Mouse (Mus musculus) heart, adult 2 months (tissue): Measurements from ENCODE around the gene Gm49384. TPM values are rescaled to one million over a fixed set of nuclear protein-coding genes. Genes with fewer than 3 reads are reported as not detected.
A peak's percentile ranks its signal among the peaks of the same experiment; 100 is the strongest.

Experiments
- DNase-seq, 2 experiments: peaks; one replicate each; pipeline ENCODE4 v3.0.0; 2021
- H3K27ac ChIP-seq: fragments of 200-600 bp; 2 replicates; pipeline ENCODE4 v1.8.1; 2022
- H3K27me3 ChIP-seq: fragments of 200-500 bp; 2 replicates; pipeline ENCODE4 v1.6.1; 2012; ENCODE audit warnings: mild to moderate bottlenecking, low read length, inconsistent platforms, mixed read lengths; ENCODE audit not compliant: control insufficient read depth, insufficient read depth
- H3K36me3 ChIP-seq: fragments of 200-500 bp; 2 replicates; pipeline ENCODE4 v1.6.1; 2012; ENCODE audit warnings: low read length, inconsistent platforms; ENCODE audit not compliant: control insufficient read depth, insufficient read depth
- H3K4me1 ChIP-seq: fragments of 200-500 bp; 2 replicates; pipeline ENCODE4 v1.6.1; 2011; ENCODE audit warnings: low read length; ENCODE audit not compliant: control insufficient read depth, insufficient read depth
- H3K4me3 ChIP-seq: fragments of 200-600 bp; 2 replicates; pipeline ENCODE4 v1.8.1; 2022
- H3K79me2 ChIP-seq: fragments of 200-500 bp; replicated peaks from 2 replicates; pipeline ENCODE4 v1.6.1; 2012; ENCODE audit warnings: mild to moderate bottlenecking, inconsistent platforms, low read length, moderate library complexity, mixed read lengths; ENCODE audit not compliant: control insufficient read depth, insufficient read depth
- H3K9ac ChIP-seq: fragments of 200-500 bp; 2 replicates; pipeline ENCODE4 v1.6.1; 2012; ENCODE audit warnings: low read depth, mild to moderate bottlenecking, control low read depth, inconsistent platforms, low read length, mixed read lengths
- CTCF ChIP-seq: fragments of 200-600 bp; IDR thresholded peaks from 2 replicates; pipeline ENCODE4 v1.8.1; 2022; ENCODE audit warnings: antibody characterized with exemption, mild to moderate bottlenecking, moderate library complexity
- EP300 ChIP-seq: fragments of 200-500 bp; IDR thresholded peaks from 2 replicates; pipeline ENCODE4 v1.6.1; 2011; ENCODE audit warnings: low read depth, low read length, control low read depth; ENCODE audit not compliant: insufficient read depth
- POLR2A ChIP-seq: fragments of 200-500 bp; IDR thresholded peaks from 2 replicates; pipeline ENCODE4 v1.6.1; 2011; ENCODE audit warnings: mild to moderate bottlenecking, low read depth, low read length, control low read depth; ENCODE audit not compliant: insufficient read depth
- WGBS: fragments of 180-500 bp; shearing (Covaris S2); methylation state at CpG from one replicate; pipeline ENCODE4 v1.1.7; 2018; 5-methylcytosine and 5-hydroxymethylcytosine counted together
- intact Hi-C: fragments of 180-260 bp; cut with DNase I; formaldehyde crosslinking; loops from one replicate; pipeline ENCODE4 v1.15.1; 2025
- polyA plus RNA-seq: library from polyadenylated mRNA; depleted of rRNA; stranded (reverse); fragments of >200 nt; gene quantifications from 2 replicates; pipeline ENCODE4 v1.2.3, GENCODE M21; 2012
- total RNA-seq, 2 experiments: library from RNA; stranded (reverse); gene quantifications; 2 replicates each; pipeline ENCODE4 v1.2.3; 2021

The Gm49384 gene
- total and polyA plus RNA-seq, 3 experiments, result 1.7 to 1.8 TPM; not detected in 1

DNA sequence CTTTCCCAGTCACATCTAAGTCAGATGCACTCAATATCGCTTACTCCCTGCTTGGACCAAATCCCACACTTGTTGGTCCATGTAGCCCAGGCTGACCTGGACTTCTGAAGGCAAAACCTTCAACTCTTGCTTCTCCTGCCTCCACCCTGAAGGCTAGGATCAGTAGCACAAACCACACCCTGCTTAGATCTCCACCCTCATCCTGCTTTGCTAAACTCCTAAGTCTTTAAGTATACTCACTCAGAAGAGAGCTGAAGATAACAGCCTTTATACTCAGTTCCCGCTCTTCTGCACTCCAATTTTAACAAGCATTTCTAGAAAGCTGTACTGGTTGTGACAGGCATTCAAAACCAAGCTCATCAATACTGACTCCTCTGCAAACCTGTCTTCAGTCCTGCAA lies 47.0 kb downstream of the Gm49384 start:
- 0 out of 2 replicates have a peak, but pooled peaks have one; percentile 26 for TF ChIP-seq POLR2A
- no peak for TF ChIP-seq CTCF
- TF ChIP-seq EP300, result no peak
- intact Hi-C loops, result no loop called here
- Histone ChIP-seq H3K4me1 (peaks cover 3% of the 10 kb centered on the region; the same call in 1 of the 2 replicates), H3K27ac (no peak overlapping the region), H3K36me3 (peaks cover 16% of the 10 kb centered on the region), H3K9ac (no peak overlapping the region), H3K27me3 (no peaks in the 10 kb centered on the region), H3K79me2 (no peaks in the 10 kb centered on the region), H3K4me3 (no peak overlapping the region)
- DNase-seq, result no peak
- 96% methylated on average over 2 of the region's 2 CpGs for WGBS

DNA sequence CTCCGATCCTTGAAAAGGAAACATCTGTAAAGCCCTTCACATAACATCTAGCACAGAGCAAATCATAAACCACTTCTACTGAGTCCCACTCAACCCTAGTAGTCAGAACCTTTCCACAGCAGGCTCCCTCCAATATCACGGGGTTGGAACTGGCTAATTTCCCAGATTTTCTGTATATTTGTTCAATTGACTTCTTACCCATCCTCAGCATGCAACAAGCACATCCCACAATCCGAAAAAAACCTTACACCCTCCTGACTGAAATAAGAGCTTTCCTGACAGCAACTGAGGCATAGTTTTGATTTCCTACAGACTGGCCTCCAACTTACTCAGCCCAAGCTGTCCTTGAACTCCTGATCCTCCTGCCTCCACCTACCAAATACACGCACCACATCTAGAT lies 47.6 kb downstream of the Gm49384 start:
- TF ChIP-seq EP300 (no peak), CTCF (no peak), POLR2A (no peak)
- intact Hi-C loops, result no loop called here
- no peak overlapping the region for H3K27ac ChIP-seq
- peaks cover 3% of the 10 kb centered on the region; the same call in 1 of the 2 replicates for H3K4me1 ChIP-seq
- no peaks in the 10 kb centered on the region for H3K79me2 ChIP-seq
- no peak for DNase-seq
- WGBS, result 85% methylated on average over 4 of the region's 4 CpGs
- no peaks in the 10 kb centered on the region for H3K27me3 ChIP-seq
- no peak overlapping the region for H3K4me3 ChIP-seq
- peaks cover 16% of the 10 kb centered on the region for H3K36me3 ChIP-seq
- no peak overlapping the region for H3K9ac ChIP-seq

DNA sequence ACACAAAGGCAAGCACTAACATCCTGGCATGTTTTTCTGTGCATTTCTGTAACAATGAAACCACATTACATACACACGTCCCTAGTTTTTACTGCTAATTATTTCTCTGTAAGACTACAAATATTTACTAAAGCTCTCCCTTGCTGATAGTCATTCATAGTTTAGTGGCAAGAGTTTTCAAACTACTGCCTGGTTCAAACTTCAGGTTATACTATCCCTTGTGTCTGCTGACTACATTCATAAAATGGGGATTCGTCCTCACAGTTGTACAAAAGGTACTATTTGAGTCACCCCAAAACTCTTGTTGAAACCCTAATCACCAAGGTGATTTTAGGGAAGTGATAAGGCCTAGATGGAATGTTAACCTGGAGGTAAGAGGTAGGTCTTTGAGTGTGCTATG lies 48.1 kb downstream of the Gm49384 start:
- intact Hi-C loops, result no loop called here
- no peak overlapping the region for H3K9ac ChIP-seq

DNA sequence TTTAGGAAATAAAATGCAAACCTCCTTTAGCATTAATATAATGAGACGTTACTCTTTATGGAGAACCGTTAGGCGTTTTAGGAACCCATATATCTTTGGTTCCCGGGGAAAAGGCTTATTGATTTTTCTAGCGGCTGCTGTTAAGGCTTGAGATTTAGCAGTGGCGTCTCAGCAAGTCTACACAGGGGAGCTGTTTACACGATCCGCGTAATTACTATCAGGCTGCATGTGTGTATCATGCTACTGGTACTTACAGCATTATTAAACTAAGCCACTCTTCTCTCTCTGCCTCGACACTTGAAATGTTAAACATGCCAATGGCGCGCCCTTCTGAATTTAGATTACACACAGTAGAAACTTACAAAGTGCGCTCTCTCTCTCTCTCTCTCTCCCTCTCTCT lies 54.0 kb downstream of the Gm49384 start:
- 82% methylated on average over 13 of the region's 13 CpGs for WGBS
- no peaks in the 10 kb centered on the region for H3K36me3 ChIP-seq
- no peaks in the 10 kb centered on the region for H3K79me2 ChIP-seq
- no peak overlapping the region for H3K9ac ChIP-seq
- intact Hi-C loops, result no loop called here
- no peaks in the 10 kb centered on the region for H3K27me3 ChIP-seq
- no peak overlapping the region for H3K4me3 ChIP-seq
- TF ChIP-seq EP300 (no peak), POLR2A (no peak), CTCF (no peak)
- no peak for DNase-seq
- H3K27ac ChIP-seq, result no peak overlapping the region
- no peaks in the 10 kb centered on the region for H3K4me1 ChIP-seq

More for the DNA sequence above, 48.1 kb downstream of the Gm49384 start:
- no peaks in the 10 kb centered on the region for H3K79me2 ChIP-seq
- 77% methylated on average over 2 of the region's 2 CpGs for WGBS
- H3K27me3 ChIP-seq, result no peaks in the 10 kb centered on the region
- peaks cover 16% of the 10 kb centered on the region for H3K36me3 ChIP-seq
- no peak overlapping the region for H3K4me3 ChIP-seq
- TF ChIP-seq CTCF (no peak), POLR2A (no peak), EP300 (no peak)
- no peak overlapping the region for H3K27ac ChIP-seq
- no peak for DNase-seq
- H3K4me1 ChIP-seq, result peaks cover 3% of the 10 kb centered on the region; the same call in 1 of the 2 replicates

DNA sequence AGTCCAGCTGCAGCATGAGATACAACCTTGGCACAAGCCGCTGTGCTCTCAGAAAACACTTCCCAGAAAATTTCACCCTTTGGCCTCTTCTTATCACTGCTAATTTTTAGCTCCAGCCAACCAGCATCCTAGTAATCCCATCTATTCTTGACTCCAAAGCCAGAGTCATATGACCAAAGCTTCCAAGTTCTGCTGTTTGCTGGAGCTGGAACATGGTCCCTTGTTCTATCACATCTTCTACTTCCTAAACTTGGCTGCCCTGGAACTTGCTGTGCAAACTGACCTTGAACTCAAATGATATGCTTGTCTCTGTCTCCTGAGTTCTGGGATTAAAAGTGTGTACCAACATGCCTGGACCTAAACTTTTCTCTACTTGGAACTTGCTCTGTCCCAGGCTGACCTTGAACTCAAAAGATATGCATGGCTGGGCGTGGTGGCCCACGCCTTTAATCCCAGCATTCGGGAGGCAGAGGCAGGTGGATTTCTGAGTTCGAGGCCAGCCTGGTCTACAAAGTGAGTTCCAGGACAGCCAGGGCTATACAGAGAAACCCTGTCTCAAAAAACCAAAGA lies 56.8 kb downstream of the Gm49384 start:
- no peak overlapping the region for H3K4me3 ChIP-seq
- H3K9ac ChIP-seq, result no peak overlapping the region
- TF ChIP-seq CTCF, result no peak
- TF ChIP-seq EP300, result no peak
- H3K36me3 ChIP-seq, result no peaks in the 10 kb centered on the region
- peak in 1 of 2 experiments; percentile 21 for DNase-seq
- no peaks in the 10 kb centered on the region for H3K4me1 ChIP-seq
- intact Hi-C loops, result no loop called here
- 65% methylated on average over 5 of the region's 5 CpGs for WGBS
- H3K79me2 ChIP-seq, result no peaks in the 10 kb centered on the region
- peak overlapping the region; percentile 43 for H3K27ac ChIP-seq
- no peaks in the 10 kb centered on the region for H3K27me3 ChIP-seq

DNA sequence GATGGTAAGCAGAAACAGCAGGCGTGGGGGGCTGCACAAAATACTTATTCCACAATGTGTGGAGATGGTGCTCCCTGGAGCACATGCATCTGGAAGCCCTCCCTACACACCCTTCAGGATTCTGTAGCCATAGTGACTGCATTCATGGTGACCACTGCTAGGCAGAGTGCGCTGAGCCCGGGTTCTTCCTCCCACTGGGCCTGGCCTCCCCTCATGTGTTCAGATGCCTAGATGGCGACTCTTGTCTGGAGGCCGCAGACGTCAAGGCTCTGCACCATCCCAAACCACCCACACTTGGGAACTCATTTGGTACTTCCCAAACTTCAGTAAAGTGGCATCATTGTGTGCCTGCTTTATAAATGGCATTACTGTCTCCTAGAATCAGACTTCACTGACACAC lies 60.6 kb downstream of the Gm49384 start:
- no peaks in the 10 kb centered on the region for H3K36me3 ChIP-seq
- H3K27me3 ChIP-seq, result no peaks in the 10 kb centered on the region
- DNase-seq, result no peak
- no peak overlapping the region for H3K9ac ChIP-seq
- no peak overlapping the region for H3K4me3 ChIP-seq
- H3K79me2 ChIP-seq, result no peaks in the 10 kb centered on the region
- WGBS, result 90% methylated on average over 6 of the region's 6 CpGs
- H3K27ac ChIP-seq, result no peak overlapping the region
- H3K4me1 ChIP-seq, result no peaks in the 10 kb centered on the region
- TF ChIP-seq CTCF (no peak), EP300 (no peak), POLR2A (no peak)
- intact Hi-C loops, result no loop called here
